Mouse (Mus musculus): ENCODE results near the gene Itprip.

DNA sequence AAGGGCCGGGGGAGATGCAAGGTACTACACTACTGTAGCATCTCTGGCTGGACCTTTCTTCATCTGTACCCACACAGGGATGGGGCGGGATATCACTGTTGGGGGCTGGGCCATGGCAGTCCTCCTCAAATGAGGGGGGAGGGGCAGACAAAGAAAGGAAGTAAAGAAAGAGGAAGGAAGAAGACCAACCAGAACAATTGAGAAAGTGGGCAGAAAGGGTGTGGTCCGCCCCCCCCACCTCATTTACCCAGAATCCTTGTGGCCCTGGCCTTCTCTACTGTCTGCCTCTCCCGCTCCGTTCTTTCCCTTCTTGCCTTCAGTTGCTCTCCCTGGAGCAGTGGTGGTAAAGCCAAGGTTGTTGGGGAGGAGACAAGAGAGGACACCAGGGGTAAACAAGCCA, 13.5 kb downstream of the Itprip start:
- TF ChIP-seq MAFK (IDR thresholded peaks at IDR 0.05; ENCODE audit: insufficient read depth, low read depth, low read length) (no peak), CHD2 (IDR thresholded peaks at IDR 0.05; ENCODE audit: low read depth, low read length) (no peak), HCFC1 (IDR thresholded peaks at IDR 0.05; ENCODE audit: borderline replicate concordance, insufficient read depth, low read length) (no peak)
